Mouse (Mus musculus) C2C12 (cell line): ENCODE measurements around the gene T. TPM values are rescaled to one million over a fixed set of nuclear protein-coding genes. Genes with fewer than 3 reads are reported as not detected.

Source experiments
- H3K27me3 ChIP-seq: one replicate; pipeline ENCODE4 v1.6.1; 2011; ENCODE audit not compliant: control insufficient read depth, insufficient read depth, insufficient read length
- H3K36me3 ChIP-seq: one replicate; pipeline ENCODE4 v1.6.1; 2011; ENCODE audit not compliant: control insufficient read depth, insufficient read depth
- H3K4me3 ChIP-seq: one replicate; pipeline ENCODE4 v1.5.1; 2011; ENCODE audit warnings: mild to moderate bottlenecking, control low read depth; ENCODE audit not compliant: poor library complexity, insufficient read depth, severe bottlenecking
- H3K79me2 ChIP-seq: one replicate; pipeline ENCODE4 v1.6.1; 2011; ENCODE audit not compliant: control insufficient read depth, insufficient read depth
- H3K79me3 ChIP-seq: one replicate; pipeline ENCODE4 v1.6.1; 2011; ENCODE audit warnings: low read depth, control low read depth
- H3ac ChIP-seq: one replicate; pipeline ENCODE3; 2011; ENCODE audit warnings: low read depth; ENCODE audit not compliant: control insufficient read depth, insufficient read length
- CEBPB ChIP-seq: IDR thresholded peaks from one replicate; pipeline ENCODE4 v1.6.1; 2011; ENCODE audit warnings: low read depth, mild to moderate bottlenecking, control low read depth, moderate library complexity
- CTCF ChIP-seq: IDR thresholded peaks from one replicate; pipeline ENCODE4 v1.5.1; 2011; ENCODE audit not compliant: control insufficient read depth, insufficient read depth, insufficient read length
- FOSL1 ChIP-seq: IDR thresholded peaks from one replicate; pipeline ENCODE4 v1.8.0; 2011; ENCODE audit warnings: mild to moderate bottlenecking, low read length; ENCODE audit not compliant: poor library complexity, insufficient read depth, severe bottlenecking
- MAX ChIP-seq: IDR thresholded peaks from one replicate; pipeline ENCODE4 v1.6.1; 2011; ENCODE audit warnings: mild to moderate bottlenecking, control low read depth
- MYOD1 ChIP-seq: IDR thresholded peaks from one replicate; pipeline ENCODE4 v1.6.1; 2011; ENCODE audit warnings: low read depth; ENCODE audit not compliant: control insufficient read depth, insufficient read length
- MYOG ChIP-seq: IDR thresholded peaks from one replicate; pipeline ENCODE4 v1.6.1; 2011; ENCODE audit not compliant: control insufficient read depth, insufficient read length; ENCODE audit errors: extremely low read depth
- USF1 ChIP-seq: IDR thresholded peaks from one replicate; pipeline ENCODE4 v1.6.1; 2011; ENCODE audit warnings: low read depth, mild to moderate bottlenecking, control low read depth, moderate library complexity
- polyA plus RNA-seq: library from polyadenylated mRNA; unstranded; fragments of >200 nt; fragmentation: generic; extraction: Trizol; gene quantifications from one replicate; pipeline ENCODE4 v1.2.1, GENCODE M21; 2012; ENCODE audit warnings: missing spikeins

Gene T
- polyA plus RNA-seq, 1 experiment, result not detected

DNA sequence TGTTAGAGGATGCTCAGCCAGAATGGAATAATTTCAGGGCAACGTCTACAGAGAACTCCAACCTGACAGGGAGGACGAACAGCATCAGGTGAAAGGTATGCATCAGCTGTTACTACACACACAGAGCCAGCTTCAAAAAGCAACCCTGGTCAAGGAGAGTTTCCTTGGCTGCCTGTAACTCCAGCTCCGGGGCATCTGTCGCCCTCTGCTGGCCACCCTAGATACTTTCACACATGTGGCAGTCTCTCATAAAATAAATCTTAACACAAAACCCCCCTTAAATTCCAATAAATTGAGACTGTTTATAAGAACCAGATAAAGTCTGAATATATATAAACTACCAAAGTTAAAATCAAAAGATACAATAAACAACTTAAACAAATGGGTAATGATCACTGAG lies 27.3 kb downstream of the T start:
- H3K79me3 ChIP-seq, result no peaks in the 10 kb centered on the region
- no peak overlapping the region for H3ac ChIP-seq
- TF ChIP-seq MYOG, result no peak
- no peak for TF ChIP-seq MYOD1
- TF ChIP-seq FOSL1, result no peak
- TF ChIP-seq USF1, result no peak
- TF ChIP-seq CTCF, result no peak
- TF ChIP-seq CEBPB, result no peak
- TF ChIP-seq MAX, result no peak

GRCm38 (mm10) chr17:8463482-8464128 lies 29.4 kb downstream of the T start:
- H3K27me3 ChIP-seq, result peaks cover 43% of the 10 kb centered on the region
- no peak overlapping the region for H3ac ChIP-seq
- H3K36me3 ChIP-seq, result no peaks in the 10 kb centered on the region

More for the DNA sequence above, 27.3 kb downstream of the T start:
- no peaks in the 10 kb centered on the region for H3K36me3 ChIP-seq
- H3K79me2 ChIP-seq, result no peaks in the 10 kb centered on the region
- H3K4me3 ChIP-seq, result no peak overlapping the region
- peaks cover 33% of the 10 kb centered on the region for H3K27me3 ChIP-seq

DNA sequence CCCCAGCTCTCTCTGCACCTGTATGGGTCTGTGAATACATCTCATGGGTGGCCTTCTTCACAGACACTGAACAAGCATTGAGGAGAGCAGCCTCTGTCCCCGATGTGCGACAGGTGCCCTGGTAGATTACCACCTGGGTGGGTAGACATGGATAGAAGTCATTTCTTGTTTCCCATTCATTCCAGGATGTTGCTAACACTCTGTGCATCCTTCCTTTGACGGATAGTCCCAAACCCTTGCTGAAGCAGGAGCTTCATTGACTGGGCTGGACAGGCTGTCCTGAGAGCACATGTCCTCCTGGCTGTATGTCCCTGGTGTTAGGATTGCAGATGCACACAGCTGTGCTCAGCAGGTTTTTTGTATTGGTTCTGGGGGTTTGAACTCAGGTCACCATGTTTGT lies 33.5 kb downstream of the T start:
- Histone ChIP-seq H3ac (no peak overlapping the region), H3K27me3 (peaks cover 48% of the 10 kb centered on the region), H3K36me3 (no peaks in the 10 kb centered on the region), H3K79me2 (no peaks in the 10 kb centered on the region), H3K79me3 (no peaks in the 10 kb centered on the region), H3K4me3 (no peak overlapping the region)
- TF ChIP-seq MYOD1, result no peak
- no peak for TF ChIP-seq CTCF
- no peak for TF ChIP-seq MAX
- TF ChIP-seq FOSL1, result no peak
- no peak for TF ChIP-seq MYOG
- TF ChIP-seq CEBPB, result no peak
- no peak for TF ChIP-seq USF1

More at GRCm38 (mm10) chr17:8463482-8464128, 29.4 kb downstream of the T start:
- H3K4me3 ChIP-seq, result no peak overlapping the region
- H3K79me2 ChIP-seq, result no peaks in the 10 kb centered on the region
- TF ChIP-seq CTCF (peak; percentile 67), CEBPB (no peak), MYOG (no peak), FOSL1 (no peak), USF1 (no peak)
- H3K79me3 ChIP-seq, result no peaks in the 10 kb centered on the region

- H3K36me3 ChIP-seq, result no peaks in the 10 kb centered on the region
- H3K79me2 ChIP-seq, result no peaks in the 10 kb centered on the region
- H3ac ChIP-seq, result no peak overlapping the region
- peaks cover 47% of the 10 kb centered on the region for H3K27me3 ChIP-seq
- no peak overlapping the region for H3K4me3 ChIP-seq
- H3K79me3 ChIP-seq, result no peaks in the 10 kb centered on the region
- peak; percentile 78 for TF ChIP-seq CTCF
- no peak for TF ChIP-seq MAX
Observed at GRCm38 (mm10) chr17:8468716-8469344, 34.6 kb downstream of the T start.

DNA sequence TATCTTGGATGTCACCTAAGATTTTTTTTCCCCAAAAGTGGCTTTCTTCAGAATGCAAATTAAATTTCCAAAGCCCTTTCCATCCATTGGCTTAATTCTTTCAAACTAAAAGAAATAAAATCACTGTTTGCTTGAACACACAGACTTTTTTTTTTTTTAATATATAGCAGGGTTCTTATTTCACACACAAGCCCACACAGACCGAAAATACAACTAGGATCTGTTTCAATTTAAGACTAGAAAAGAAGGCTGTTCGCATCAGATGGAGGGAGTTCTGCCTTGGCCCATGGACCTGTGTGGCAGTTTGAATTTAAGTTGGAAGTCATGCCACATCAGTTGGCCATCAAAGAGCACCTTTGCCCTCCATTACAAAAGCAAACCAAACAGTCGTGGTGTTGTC lies 44.3 kb downstream of the T start:
- TF ChIP-seq CEBPB, result no peak
- no peak for TF ChIP-seq FOSL1
- TF ChIP-seq USF1, result no peak
- TF ChIP-seq CTCF, result no peak
- no peak for TF ChIP-seq MYOD1
- TF ChIP-seq MAX, result no peak
- TF ChIP-seq MYOG, result no peak
- H3K79me3 ChIP-seq, result no peaks in the 10 kb centered on the region

More for the DNA sequence above, 44.3 kb downstream of the T start:
- no peak overlapping the region for H3ac ChIP-seq
- H3K4me3 ChIP-seq, result no peak overlapping the region
- H3K36me3 ChIP-seq, result no peaks in the 10 kb centered on the region
- no peaks in the 10 kb centered on the region for H3K79me2 ChIP-seq
- H3K27me3 ChIP-seq, result no peaks in the 10 kb centered on the region
